Mouse (Mus musculus): ENCODE data around the gene Tgm4.

Tgm4 gene

GRCm38 (mm10) chr9:123109188-123109587 is 74.7 kb downstream of the Tgm4 start:
- no peak for DNase-seq

DNA sequence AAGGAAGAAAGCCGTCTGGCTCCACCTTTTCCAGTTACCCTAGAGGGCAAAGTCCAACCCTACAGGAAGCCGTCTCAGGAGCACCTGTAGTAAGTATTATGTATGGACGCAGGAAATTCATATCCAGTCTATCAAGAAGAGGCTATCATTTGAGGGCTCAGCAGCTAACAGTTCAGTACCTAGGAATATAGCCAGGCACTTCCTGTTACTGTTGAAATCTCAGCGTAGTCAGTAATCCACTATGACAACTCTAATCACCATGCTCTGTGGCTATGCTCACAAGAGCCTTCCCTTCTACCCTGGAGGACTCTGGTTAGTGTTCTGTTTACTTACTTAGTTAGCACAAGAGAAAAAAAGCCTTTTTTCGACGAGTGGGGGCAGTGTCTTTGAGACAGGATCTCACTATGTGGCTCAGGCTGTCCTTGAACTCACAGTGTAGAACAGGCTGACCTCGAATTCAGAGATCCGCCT is 77.3 kb downstream of the Tgm4 start:
- no peak for DNase-seq

DNA sequence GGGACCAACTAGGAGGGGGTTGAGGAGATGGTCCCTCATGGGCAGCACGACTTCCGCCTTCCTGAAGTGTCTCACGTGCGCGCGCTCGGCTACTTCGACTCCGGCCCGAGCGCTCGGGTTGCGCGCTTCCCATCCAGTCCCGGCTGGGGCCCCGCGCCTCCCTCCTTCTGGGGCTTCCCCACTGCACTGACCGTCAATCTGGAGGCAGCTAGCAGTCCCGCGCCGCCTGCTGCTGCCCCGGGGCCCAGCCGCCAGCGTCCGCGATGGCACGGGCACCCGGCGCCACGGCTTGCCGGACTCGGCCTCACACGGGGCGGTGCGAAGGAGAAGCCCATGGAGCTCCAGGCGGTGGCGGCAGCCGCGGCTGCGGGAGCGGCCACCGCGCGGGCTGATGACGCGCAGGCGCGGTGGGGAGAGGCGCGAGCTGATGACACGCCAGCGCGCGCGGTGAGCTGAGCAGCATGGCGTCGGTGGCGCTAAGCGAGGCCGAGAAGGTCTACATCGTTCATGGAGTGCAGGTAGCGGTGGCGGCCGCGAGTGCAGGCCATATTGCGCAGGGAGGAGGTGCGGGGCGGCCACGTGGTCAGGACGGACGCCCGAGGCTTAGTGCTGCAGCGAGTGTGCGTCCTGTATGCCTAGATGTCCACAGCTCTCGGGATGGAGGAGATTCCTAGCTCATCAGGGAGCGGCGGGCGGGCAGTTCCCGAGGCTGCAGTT is 78.4 kb downstream of the Tgm4 start, which contains the start of the genes Zdhhc3 and Exosc7:
Zdhhc3 (minus strand) TSS at position 401 of the 717 bp plus-strand sequence.
Exosc7 (plus strand) TSS at position 411 of the 717 bp plus-strand sequence.
- peak; percentile 88 for DNase-seq

DNA sequence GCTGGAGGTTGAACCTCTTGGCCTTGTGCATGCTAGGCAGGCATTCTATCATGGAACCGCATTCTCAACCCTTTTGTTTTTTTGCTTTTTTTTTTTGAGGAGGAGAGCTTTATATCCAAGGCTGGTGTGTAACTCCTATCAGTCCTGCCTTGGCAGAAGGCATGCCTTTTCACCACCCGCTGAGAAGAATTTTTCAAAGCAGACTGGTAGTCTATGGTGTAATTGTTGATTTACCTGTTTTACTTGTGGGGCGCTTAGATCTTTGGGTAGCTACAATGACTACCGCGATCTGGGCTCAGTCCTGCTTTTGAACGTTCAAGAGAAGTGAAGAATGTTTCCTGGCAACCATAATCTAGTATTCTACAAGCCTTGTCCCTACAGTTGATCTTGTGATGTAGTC is 79.4 kb downstream of the Tgm4 start:
- DNase-seq: no peak

DNA sequence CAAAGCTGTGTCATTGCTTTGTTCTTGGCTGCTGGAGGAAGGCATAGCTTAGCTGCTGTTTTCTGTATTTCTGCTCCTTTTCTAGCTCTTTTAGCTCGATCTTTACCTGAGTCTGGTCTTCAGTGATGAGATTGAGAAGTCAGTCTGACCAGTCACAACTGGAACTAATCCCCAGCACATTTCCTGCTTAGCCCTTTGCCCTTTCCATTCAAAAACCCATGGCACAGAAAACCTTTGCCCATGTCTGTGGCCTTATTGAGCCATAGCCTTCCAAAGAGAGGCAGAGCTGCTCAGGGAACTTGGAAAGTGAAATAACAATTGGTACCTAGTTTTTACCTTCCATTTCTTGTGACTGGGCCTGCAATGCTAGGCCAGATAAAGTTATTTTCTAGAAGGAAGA is 81.0 kb downstream of the Tgm4 start:
- no peak for DNase-seq

Data from cerebellum, adult 8-10 months (tissue).